Mouse (Mus musculus): ENCODE results near the gene Cyp3a11.
"Not testable (repeated sequence)": the region's sequence is repeated elsewhere in the genome, so short reads cannot be mapped to it uniquely, and the experiment has no call there.

The Cyp3a11 gene

DNA sequence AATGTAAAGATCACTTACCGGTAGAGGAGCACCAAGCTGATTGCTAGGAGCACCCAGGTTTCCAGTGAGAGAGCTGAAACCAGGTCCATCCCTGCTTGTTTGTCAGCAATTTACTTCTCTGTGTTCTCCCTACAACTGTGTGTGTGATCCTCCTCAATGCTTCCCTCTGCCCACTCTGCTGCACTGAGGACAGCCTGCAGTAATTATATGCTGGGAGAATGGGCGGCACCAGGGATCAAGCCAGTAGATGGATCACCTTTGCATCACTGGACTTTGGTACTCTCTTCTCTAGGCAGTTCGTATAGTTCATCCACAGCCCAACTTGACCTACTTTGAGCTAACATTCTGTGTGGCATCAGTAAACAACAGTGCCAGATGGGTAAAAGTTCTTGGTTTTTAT is at the start of gene Cyp3a11:
Gene Cyp3a11 (minus strand): TSS at position 277 of the 400 bp plus-strand sequence.
- no peak for DNase-seq (ENCODE audit: low spot score)

DNA sequence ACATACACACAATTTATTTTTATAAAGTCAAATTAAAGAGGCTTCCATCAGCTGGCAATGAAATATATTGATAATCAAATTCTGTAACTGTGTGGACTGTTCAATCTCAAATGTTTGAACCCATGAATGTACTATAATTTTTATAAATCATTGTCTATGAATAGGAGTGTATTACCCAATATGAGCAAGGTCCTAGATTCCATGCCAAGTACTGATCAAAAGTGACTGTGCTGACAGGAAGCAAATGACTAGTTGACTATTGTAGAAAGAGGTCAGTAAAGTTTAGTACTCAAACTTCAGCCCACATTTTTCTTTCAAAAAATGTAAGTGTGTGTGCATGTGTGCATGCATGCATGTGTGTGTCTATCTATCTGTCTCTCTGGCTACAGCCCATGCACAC is 33.1 kb upstream of the Cyp3a11 start:
- DNase-seq (ENCODE audit: low spot score) = no peak

DNA sequence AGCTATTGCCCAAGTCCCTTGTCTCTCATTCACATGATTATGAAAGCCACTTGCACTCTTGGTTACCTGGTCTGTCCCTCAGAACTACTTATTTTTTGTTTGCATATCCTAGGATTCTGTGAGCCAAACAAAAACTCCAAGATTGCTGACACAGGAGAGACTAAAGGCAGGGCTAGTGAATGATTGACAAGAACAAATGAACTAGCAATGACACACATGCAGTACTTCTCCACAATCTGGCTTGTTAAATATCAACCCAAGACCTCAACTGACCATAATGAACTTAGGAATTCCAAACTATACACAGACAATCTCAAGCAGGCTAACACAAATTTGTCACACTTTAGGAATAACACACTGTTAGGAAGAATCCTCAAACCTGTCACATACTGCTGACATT is 32.0 kb upstream of the Cyp3a11 start:
- no peak for DNase-seq (ENCODE audit: low spot score)

DNA sequence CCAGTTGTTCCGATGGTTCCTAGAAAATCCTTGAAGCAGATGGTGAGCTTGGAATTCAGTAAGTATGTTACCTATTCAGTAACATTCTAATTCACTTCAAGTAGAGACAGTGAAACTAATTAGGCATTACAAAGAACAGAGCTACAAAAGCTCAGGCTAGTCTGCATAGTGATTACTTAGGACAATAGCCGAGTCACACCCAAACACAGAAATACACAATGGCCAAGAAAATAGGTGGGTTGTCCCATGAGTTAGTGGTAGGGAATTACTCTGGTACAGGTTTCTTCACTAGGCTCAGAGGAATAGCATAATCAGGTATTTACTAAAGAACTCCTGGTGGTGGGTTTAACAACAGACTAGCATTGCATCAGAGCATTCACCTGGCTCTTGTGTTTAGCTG is 27.2 kb upstream of the Cyp3a11 start:
- DNase-seq (ENCODE audit: low spot score) = not testable (repeated sequence)

- no peak for DNase-seq (ENCODE audit: low spot score)
Measured at GRCm38 (mm10) chr5:145904535-145904934, 24.8 kb upstream of the Cyp3a11 start.

- no peak for DNase-seq (ENCODE audit: low spot score)
Measured at GRCm38 (mm10) chr5:145903349-145903748, 23.6 kb upstream of the Cyp3a11 start.

- DNase-seq (ENCODE audit: low spot score) = no peak
Measured at GRCm38 (mm10) chr5:145900436-145900990, 20.7 kb upstream of the Cyp3a11 start.

- DNase-seq (ENCODE audit: low spot score) = no peak
Measured at GRCm38 (mm10) chr5:145897271-145897670, 17.5 kb upstream of the Cyp3a11 start.

DNA sequence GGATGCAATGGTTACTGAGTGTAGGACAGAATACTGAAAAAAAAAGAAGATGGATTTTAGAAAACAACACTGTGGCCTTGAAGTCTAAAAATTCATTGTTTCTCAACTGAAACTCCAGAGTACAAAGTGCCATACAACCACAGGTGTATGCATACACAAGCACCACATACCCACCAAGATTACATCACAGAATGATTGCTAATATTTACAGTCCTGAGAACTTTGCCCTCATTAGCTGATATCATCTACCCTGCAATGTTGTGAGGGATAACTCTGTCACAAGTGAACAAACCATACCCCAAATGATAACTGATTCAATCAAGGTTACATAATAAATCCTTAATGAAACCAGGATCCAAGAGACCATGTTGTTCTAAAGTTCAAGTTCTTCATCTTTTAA is 1.4 kb upstream of the Cyp3a11 start:
- DNase-seq (ENCODE audit: low spot score) = no peak

DNA sequence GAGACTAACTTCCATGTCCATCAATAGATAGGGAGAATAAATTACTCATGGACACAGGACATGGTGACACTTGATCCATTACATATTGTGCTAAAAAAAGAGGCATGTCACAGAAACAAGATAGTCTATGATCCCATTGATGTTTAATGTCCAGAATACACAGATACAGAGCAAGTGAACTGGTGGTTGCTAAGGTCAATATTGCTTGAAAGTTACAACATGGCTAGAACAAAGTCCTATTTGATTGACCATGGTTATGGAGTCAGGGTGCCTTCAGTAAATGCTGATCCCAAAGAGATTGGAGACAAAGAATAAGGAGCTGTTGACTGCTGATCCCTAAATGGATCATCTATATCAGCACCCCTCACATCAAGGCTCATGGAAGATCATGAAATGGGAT is 12.3 kb downstream of the Cyp3a11 start:
- DNase-seq (ENCODE audit: low spot score) = not testable (repeated sequence)

DNA sequence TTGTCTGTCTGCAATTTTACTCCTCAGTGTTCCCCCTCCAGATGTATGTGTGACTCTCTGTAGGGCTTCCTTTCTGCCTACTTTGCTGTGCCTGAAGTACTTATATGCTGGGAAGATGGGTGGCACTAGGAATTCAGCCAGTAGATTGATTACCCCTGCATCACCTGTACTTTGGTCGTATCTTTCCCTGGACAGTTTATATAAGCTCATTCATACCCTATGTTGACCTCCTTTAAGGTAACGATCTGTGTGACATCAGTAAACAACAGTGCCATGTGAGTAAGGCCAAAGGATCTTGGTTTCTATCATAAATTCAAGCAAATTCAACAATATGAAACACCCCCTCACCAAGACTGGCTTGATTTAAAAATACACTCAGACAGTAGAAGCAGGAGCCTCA is 74.0 kb downstream of the Cyp3a11 start, which contains the start of gene Cyp3a44:
Gene Cyp3a44 (minus strand): TSS at position 79 of the 400 bp plus-strand sequence.
- DNase-seq (ENCODE audit: low spot score) = not testable (repeated sequence)

Data from layer of hippocampus, adult 9-10 months (tissue).